Mouse (Mus musculus): ENCODE measurements around the gene Il27. TPM values are rescaled to one million over a fixed set of nuclear protein-coding genes. Genes with fewer than 3 reads are reported as not detected.

Gene Il27
- polyA plus RNA-seq, 1 experiment from 2014 or later, result not detected

Small RNA genes lying within 50 kb of the gene (microRNA-seq; reads per million reads assigned to microRNA genes)
- gene Mir7059, result 1.3 reads per million

Other genes starting within 250 kb of the Il27 start
- 0.78 and 1.2 TPM in 2 replicates for gene Lat, start 225.4 kb downstream of the Il27 start, polyA plus RNA-seq (2014; fragmentation: Nextera tagmentation; extraction: Ambion mirVana)
- 38.3 and 39.5 TPM in 2 replicates for gene Spns1, start 217.5 kb downstream of the Il27 start, polyA plus RNA-seq (2014; fragmentation: Nextera tagmentation; extraction: Ambion mirVana)
- 2.6 and 3.0 TPM in 2 replicates for gene Nfatc2ip, start 198.2 kb downstream of the Il27 start, polyA plus RNA-seq (2014; fragmentation: Nextera tagmentation; extraction: Ambion mirVana)
- not detected in 2 replicates for gene Cd19, start 180.1 kb downstream of the Il27 start, polyA plus RNA-seq (2014; fragmentation: Nextera tagmentation; extraction: Ambion mirVana)
- 28.4 and 29.7 TPM in 2 replicates for gene Rabep2, start 166.2 kb downstream of the Il27 start, polyA plus RNA-seq (2014; fragmentation: Nextera tagmentation; extraction: Ambion mirVana)
- gene Atp2a1, start 131.8 kb downstream of the Il27 start, polyA plus RNA-seq (2014; fragmentation: Nextera tagmentation; extraction: Ambion mirVana), result 0.07 TPM in 1 of 2 replicates, not detected in the other
- gene Sh2b1, start 119.5 kb downstream of the Il27 start, polyA plus RNA-seq (2014; fragmentation: Nextera tagmentation; extraction: Ambion mirVana), result 39.4 and 42.2 TPM in 2 replicates
- gene Tufm, start 107.6 kb downstream of the Il27 start, polyA plus RNA-seq (2014; fragmentation: Nextera tagmentation; extraction: Ambion mirVana), result 134 and 144 TPM in 2 replicates
- 45.6 and 52.1 TPM in 2 replicates for gene Atxn2l, start 91.5 kb downstream of the Il27 start, polyA plus RNA-seq (2014; fragmentation: Nextera tagmentation; extraction: Ambion mirVana)
- 163 and 172 TPM in 2 replicates for gene Eif3c, start 28.5 kb downstream of the Il27 start, polyA plus RNA-seq (2014; fragmentation: Nextera tagmentation; extraction: Ambion mirVana)
- gene Apobr, start 10.0 kb downstream of the Il27 start, polyA plus RNA-seq (2014; fragmentation: Nextera tagmentation; extraction: Ambion mirVana), result 0.20 and 0.43 TPM in 2 replicates
- 27.2 and 30.2 TPM in 2 replicates for gene Cln3, start 9.1 kb downstream of the Il27 start, polyA plus RNA-seq (2014; fragmentation: Nextera tagmentation; extraction: Ambion mirVana)
- 7.0 and 21.7 TPM in 2 replicates for gene Nupr1, start 35.9 kb upstream of the Il27 start, polyA plus RNA-seq (2014; fragmentation: Nextera tagmentation; extraction: Ambion mirVana)
- 61.2 and 67.4 TPM in 2 replicates for gene Sgf29, start 54.4 kb upstream of the Il27 start, polyA plus RNA-seq (2014; fragmentation: Nextera tagmentation; extraction: Ambion mirVana)
- 5.8 and 7.0 TPM in 2 replicates for gene Sult1a1, start 81.5 kb upstream of the Il27 start, polyA plus RNA-seq (2014; fragmentation: Nextera tagmentation; extraction: Ambion mirVana)
- 118 and 127 TPM in 2 replicates for gene Bola2, start 100.5 kb upstream of the Il27 start, polyA plus RNA-seq (2014; fragmentation: Nextera tagmentation; extraction: Ambion mirVana)
- gene Slx1b, start 100.8 kb upstream of the Il27 start, polyA plus RNA-seq (2014; fragmentation: Nextera tagmentation; extraction: Ambion mirVana), result 7.1 and 8.4 TPM in 2 replicates
- gene Coro1a, start 112.8 kb upstream of the Il27 start, polyA plus RNA-seq (2014; fragmentation: Nextera tagmentation; extraction: Ambion mirVana), result 28.6 and 29.5 TPM in 2 replicates
- gene Mapk3, start 164.7 kb upstream of the Il27 start, polyA plus RNA-seq (2014; fragmentation: Nextera tagmentation; extraction: Ambion mirVana), result 98.4 and 105 TPM in 2 replicates
- 1.6 and 2.8 TPM in 2 replicates for gene Gdpd3, start 171.4 kb upstream of the Il27 start, polyA plus RNA-seq (2014; fragmentation: Nextera tagmentation; extraction: Ambion mirVana)
- gene Ypel3, start 182.0 kb upstream of the Il27 start, polyA plus RNA-seq (2014; fragmentation: Nextera tagmentation; extraction: Ambion mirVana), result 103 and 116 TPM in 2 replicates
- 0.56 and 0.95 TPM in 2 replicates for gene Tbx6, start 186.5 kb upstream of the Il27 start, polyA plus RNA-seq (2014; fragmentation: Nextera tagmentation; extraction: Ambion mirVana)
- gene Ppp4c, start 197.6 kb upstream of the Il27 start, polyA plus RNA-seq (2014; fragmentation: Nextera tagmentation; extraction: Ambion mirVana), result 239 and 258 TPM in 2 replicates
- 1.1 and 1.8 TPM in 2 replicates for gene Fam57b, start 202.7 kb upstream of the Il27 start, polyA plus RNA-seq (2014; fragmentation: Nextera tagmentation; extraction: Ambion mirVana)
- gene 4930451I11Rik, start 236.7 kb upstream of the Il27 start, polyA plus RNA-seq (2014; fragmentation: Nextera tagmentation; extraction: Ambion mirVana), result not detected in 2 replicates